Mouse (Mus musculus) limb, embryonic 12.5 days (tissue): ENCODE results near the gene Rap1gds1. TPM values are rescaled to one million over a fixed set of nuclear protein-coding genes. Genes with fewer than 3 reads are reported as not detected.

Source experiments
- ATAC-seq: fragments of 200-750 bp; cut with Nextera tagmentation; 2 replicates; pipeline ENCODE4 v1.8.0; 2017; ENCODE audit warnings: low read depth, moderate TSS enrichment; ENCODE audit not compliant: insufficient number of reproducible peaks, insufficient read depth, low FRiP score, low TSS enrichment
- H3K27ac ChIP-seq: fragments of 300-500 bp; sonication (generic); 2 replicates; pipeline ENCODE4 v1.5.1; 2016; ENCODE audit warnings: mild to moderate bottlenecking, moderate library complexity
- H3K27me3 ChIP-seq: fragments of 300-500 bp; sonication (generic); 2 replicates; pipeline ENCODE4 v1.6.1; 2016; ENCODE audit warnings: mild to moderate bottlenecking, moderate library complexity
- H3K36me3 ChIP-seq: fragments of 300-500 bp; sonication (generic); 2 replicates; pipeline ENCODE4 v1.6.1; 2016; ENCODE audit warnings: mild to moderate bottlenecking, moderate library complexity
- H3K4me1 ChIP-seq: fragments of 300-500 bp; sonication (generic); replicated peaks from 2 replicates; pipeline ENCODE4 v1.6.1; 2016
- H3K4me2 ChIP-seq: fragments of 300-500 bp; sonication (generic); 2 replicates; pipeline ENCODE4 v1.6.1; 2016; ENCODE audit warnings: mild to moderate bottlenecking, moderate library complexity
- H3K4me3 ChIP-seq: fragments of 300-500 bp; sonication (generic); replicated peaks from 2 replicates; pipeline ENCODE4 v1.5.1; 2016; ENCODE audit warnings: mild to moderate bottlenecking
- H3K9ac ChIP-seq: fragments of 300-500 bp; sonication (generic); replicated peaks from 2 replicates; pipeline ENCODE4 v1.6.1; 2016; ENCODE audit warnings: mild to moderate bottlenecking, moderate library complexity
- H3K9me3 ChIP-seq: fragments of 300-500 bp; sonication (generic); 2 replicates; pipeline ENCODE4 v1.6.1; 2016; ENCODE audit warnings: mild to moderate bottlenecking, moderate library complexity
- WGBS: fragments of 180-500 bp; shearing (Covaris S2); methylation state at CpG from one replicate; pipeline ENCODE4 v1.1.7; 2016; 5-methylcytosine and 5-hydroxymethylcytosine counted together
- polyA plus RNA-seq: library from polyadenylated mRNA; unstranded; fragments of >200 nt; fragmentation: Nextera tagmentation; extraction: Ambion mirVana; gene quantifications from 2 replicates; pipeline ENCODE4 v1.2.1, GENCODE M21; 2016

Gene Rap1gds1
- polyA plus RNA-seq, 1 experiment from 2014 or later: 52.3 TPM

- H3K9ac ChIP-seq: no peak overlapping the region
- H3K36me3 ChIP-seq: 0 out of 2 replicates have a peak, but pooled peaks cover 4% of the 10 kb centered on the region
- no peak overlapping the region for H3K4me2 ChIP-seq
- no peaks in the 10 kb centered on the region for H3K27me3 ChIP-seq
- H3K4me3 ChIP-seq: no peak overlapping the region
- peak overlapping the region; percentile 4; the same call in 1 of the 2 replicates for H3K27ac ChIP-seq
- peaks cover 22% of the 10 kb centered on the region for H3K4me1 ChIP-seq
- 54% methylated on average over 4 of the region's 4 CpGs for WGBS
- H3K9me3 ChIP-seq: no peaks in the 10 kb centered on the region
- ATAC-seq: no peak
Measured at GRCm38 (mm10) chr3:138877741-138878140, 197.3 kb downstream of the Rap1gds1 start.

DNA sequence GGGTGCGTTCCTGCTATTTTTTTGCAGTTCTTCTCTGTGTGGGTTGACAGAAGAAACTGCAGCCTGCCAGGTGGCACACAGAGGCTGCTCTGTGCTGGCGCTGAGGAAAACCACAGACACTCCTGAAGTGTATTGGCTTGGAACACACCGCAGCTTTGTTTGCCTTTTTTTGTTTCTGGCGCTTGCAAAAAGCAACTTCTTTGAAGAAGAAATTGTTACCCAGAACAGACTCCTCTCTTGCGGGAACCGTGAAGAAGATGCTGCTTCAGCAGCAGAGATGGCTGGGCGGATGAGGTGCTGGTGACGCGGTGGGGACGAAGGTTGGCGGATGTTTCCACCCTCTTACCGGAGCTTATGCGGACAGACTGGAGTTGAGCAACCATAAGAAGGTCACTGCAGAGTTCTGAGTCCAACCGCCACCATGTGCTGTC is 198.1 kb downstream of the Rap1gds1 start:
- Histone ChIP-seq H3K9me3 (no peaks in the 10 kb centered on the region), H3K4me1 (peaks cover 22% of the 10 kb centered on the region), H3K36me3 (0 out of 2 replicates have a peak, but pooled peaks cover 4% of the 10 kb centered on the region), H3K27me3 (no peaks in the 10 kb centered on the region), H3K9ac (no peak overlapping the region), H3K27ac (peak overlapping the region; percentile 4; the same call in 1 of the 2 replicates), H3K4me3 (no peak overlapping the region), H3K4me2 (no peak overlapping the region)
- WGBS: 90% methylated on average over 14 of the region's 14 CpGs
- no peak for ATAC-seq

DNA sequence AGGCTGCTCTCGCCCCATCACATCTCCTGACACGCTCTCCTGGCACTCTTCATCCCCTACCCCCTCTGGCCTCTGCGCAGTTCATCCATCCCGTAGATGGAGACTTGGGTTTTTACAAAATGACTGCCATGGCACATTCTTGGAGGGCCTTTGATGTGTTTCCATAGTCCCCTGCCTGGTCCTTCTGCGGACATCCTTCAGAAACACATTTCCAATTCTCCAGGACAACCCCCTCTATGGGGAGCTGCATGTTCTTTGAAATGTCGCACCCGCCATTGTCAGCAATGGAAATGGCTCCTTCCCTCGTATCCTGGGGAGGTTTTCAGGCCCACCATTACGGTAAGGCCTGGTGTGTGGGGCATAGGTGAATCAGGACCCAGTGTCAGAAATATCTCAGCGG is 198.6 kb downstream of the Rap1gds1 start:
- no peak overlapping the region for H3K4me2 ChIP-seq
- 0 out of 2 replicates have a peak, but pooled peaks cover 4% of the 10 kb centered on the region for H3K36me3 ChIP-seq
- no peaks in the 10 kb centered on the region for H3K9me3 ChIP-seq
- H3K4me1 ChIP-seq: peaks cover 22% of the 10 kb centered on the region
- ATAC-seq: no peak
- WGBS: 92% methylated on average over 10 of the region's 10 CpGs
- no peak overlapping the region for H3K4me3 ChIP-seq
- no peak overlapping the region for H3K9ac ChIP-seq
- peak overlapping the region; percentile 4; the same call in 1 of the 2 replicates for H3K27ac ChIP-seq
- H3K27me3 ChIP-seq: no peaks in the 10 kb centered on the region

GRCm38 (mm10) chr3:138875936-138876335 is 199.1 kb downstream of the Rap1gds1 start:
- H3K4me3 ChIP-seq: no peak overlapping the region
- no peak for ATAC-seq

More at GRCm38 (mm10) chr3:138875936-138876335, 199.1 kb downstream of the Rap1gds1 start:
- no peaks in the 10 kb centered on the region for H3K9me3 ChIP-seq
- H3K27me3 ChIP-seq: no peaks in the 10 kb centered on the region
- H3K9ac ChIP-seq: no peak overlapping the region
- H3K36me3 ChIP-seq: 0 out of 2 replicates have a peak, but pooled peaks cover 4% of the 10 kb centered on the region
- H3K27ac ChIP-seq: no peak overlapping the region
- WGBS: 96% methylated on average over 6 of the region's 6 CpGs
- no peak overlapping the region for H3K4me2 ChIP-seq
- H3K4me1 ChIP-seq: peaks cover 22% of the 10 kb centered on the region

Other genes starting within 250 kb of the Rap1gds1 start
- gene Stpg2, start 130.5 kb upstream of the Rap1gds1 start, polyA plus RNA-seq: 0.09 and 0.10 TPM in 2 replicates